Mouse (Mus musculus) neutrophil, adult 5-6 weeks (primary cell): Measurements from ENCODE around the gene Grk3. TPM values are rescaled to one million over a fixed set of nuclear protein-coding genes. Genes with fewer than 3 reads are reported as not detected.

Source experiments
- ATAC-seq: fragments of 151-379, 151-347 bp; 2 replicates; pipeline ENCODE4 v1.8.0; 2017; ENCODE audit warnings: mild to moderate bottlenecking, moderate TSS enrichment; ENCODE audit not compliant: insufficient number of reproducible peaks, poor library complexity, low FRiP score, severe bottlenecking; ENCODE audit errors: extremely low read depth
- total RNA-seq: library from RNA; stranded (forward); fragments of 200-1000 nt; gene quantifications from 2 replicates; pipeline ENCODE4 v1.2.3, GENCODE M21; 2017

Grk3 gene
- total RNA-seq, 1 experiment from 2014 or later: 8.6 TPM

- ATAC-seq: no peak
Observed at GRCm38 (mm10) chr5:112893462-112894060, 122.0 kb downstream of the Grk3 start.

- no peak for ATAC-seq
Observed at GRCm38 (mm10) chr5:112892411-112892810, 123.2 kb downstream of the Grk3 start.

GRCm38 (mm10) chr5:112888651-112889050 is 126.9 kb downstream of the Grk3 start:
- ATAC-seq: no peak

- ATAC-seq: no peak
Observed at GRCm38 (mm10) chr5:112886687-112887491, 128.7 kb downstream of the Grk3 start.

GRCm38 (mm10) chr5:112877391-112878115 is 138.0 kb downstream of the Grk3 start:
- no peak for ATAC-seq

GRCm38 (mm10) chr5:112876846-112877390 is 138.7 kb downstream of the Grk3 start:
- ATAC-seq: no peak

- ATAC-seq: no peak
Observed at GRCm38 (mm10) chr5:112872999-112873398, 142.6 kb downstream of the Grk3 start.

GRCm38 (mm10) chr5:112870729-112871128 is 144.9 kb downstream of the Grk3 start:
- ATAC-seq: no peak

- no peak for ATAC-seq
Observed at GRCm38 (mm10) chr5:112868620-112869019, 147.0 kb downstream of the Grk3 start.

GRCm38 (mm10) chr5:112864719-112865367 is 150.7 kb downstream of the Grk3 start:
- ATAC-seq: no peak

Other genes with a start within 250 kb of the Grk3 start
- 0.23 TPM in 1 of 2 replicates, not detected in the other for gene Myo18b, start 119.4 kb downstream of the Grk3 start, total RNA-seq
- gene Crybb2, start 54.3 kb upstream of the Grk3 start, total RNA-seq: not detected in 2 replicates
- gene Crybb3, start 65.8 kb upstream of the Grk3 start, total RNA-seq: not detected in 2 replicates
- 0.23 and 0.49 TPM in 2 replicates for gene 2900026A02Rik, start 205.4 kb upstream of the Grk3 start, total RNA-seq
- not detected in 2 replicates for gene Tmem211, start 211.1 kb upstream of the Grk3 start, total RNA-seq